Mouse (Mus musculus) urinary bladder, postnatal 36 days (tissue): ENCODE data around the gene Negr1.
"Not testable (repeated sequence)": the region's sequence is repeated elsewhere in the genome, so short reads cannot be mapped to it uniquely, and the experiment has no call there.

ENCODE experiments used
- DNase-seq, 2 experiments: peaks; one replicate each; pipeline ENCODE4 v3.0.0; 2022; ENCODE audit warnings: low spot score in 2 of 2, mixed read lengths in 1 of 2

Gene Negr1

GRCm38 (mm10) chr3:156992811-156993210 is 431.2 kb downstream of the Negr1 start:
- DNase-seq, result no peak

- DNase-seq, result no peak
These were observed 437.7 kb downstream of the Negr1 start for GRCm38 (mm10) chr3:156999177-156999808.

- DNase-seq, result no peak
These were observed 460.0 kb downstream of the Negr1 start for GRCm38 (mm10) chr3:157021632-157022031.

- no peak for DNase-seq
These were observed 463.0 kb downstream of the Negr1 start for GRCm38 (mm10) chr3:157024580-157024979.

GRCm38 (mm10) chr3:157031513-157032142 is 470.0 kb downstream of the Negr1 start:
- DNase-seq, result no peak

GRCm38 (mm10) chr3:157036016-157036415 is 474.4 kb downstream of the Negr1 start:
- DNase-seq, result no peak

- no peak for DNase-seq
These were observed 475.0 kb downstream of the Negr1 start for GRCm38 (mm10) chr3:157036568-157036967.

- DNase-seq, result no peak
These were observed 479.0 kb downstream of the Negr1 start for GRCm38 (mm10) chr3:157040619-157041018.

- DNase-seq, result no peak
These were observed 483.0 kb downstream of the Negr1 start for GRCm38 (mm10) chr3:157044565-157044964.

- DNase-seq, result not testable (repeated sequence)
These were observed 502.8 kb downstream of the Negr1 start for GRCm38 (mm10) chr3:157064438-157064837.

- no peak for DNase-seq
These were observed 504.7 kb downstream of the Negr1 start for GRCm38 (mm10) chr3:157066331-157066730.

- no peak for DNase-seq
These were observed 517.8 kb downstream of the Negr1 start for GRCm38 (mm10) chr3:157079250-157079965.

GRCm38 (mm10) chr3:157079966-157080306 is 518.3 kb downstream of the Negr1 start:
- no peak for DNase-seq

- no peak for DNase-seq
These were observed 519.0 kb downstream of the Negr1 start for GRCm38 (mm10) chr3:157080585-157080984.

GRCm38 (mm10) chr3:157082808-157083784 is 521.5 kb downstream of the Negr1 start:
- DNase-seq, result no peak

GRCm38 (mm10) chr3:157085180-157085579 is 523.6 kb downstream of the Negr1 start:
- no peak for DNase-seq

GRCm38 (mm10) chr3:157090051-157090450 is 528.5 kb downstream of the Negr1 start:
- DNase-seq, result no peak

- DNase-seq, result no peak
These were observed 534.7 kb downstream of the Negr1 start for GRCm38 (mm10) chr3:157096284-157096683.

GRCm38 (mm10) chr3:157097514-157097913 is 535.9 kb downstream of the Negr1 start:
- DNase-seq, result no peak

- DNase-seq, result no peak
These were observed 536.8 kb downstream of the Negr1 start for GRCm38 (mm10) chr3:157098417-157098816.

- no peak for DNase-seq
These were observed 543.4 kb downstream of the Negr1 start for GRCm38 (mm10) chr3:157104866-157105579.
